8 mouse cellular contexts compared by ENCODE assay signal in genomic region chr13:91039201-91039807, GRCm38 (mm10).
A peak's percentile ranks its signal among the peaks of the same experiment; 100 is the strongest.
DNase-seq lines count a peak whose midpoint lies in the region; ATAC-seq and TF ChIP-seq lines count a peak whose summit lies in the region.

No protein-coding gene starts in this region.

- no peak overlapping the region for H3K27ac ChIP-seq in testis, adult 2 months (ENCODE audit: control insufficient read depth, insufficient read depth, low read depth, low read length)
- H3K27ac ChIP-seq in embryonic facial prominence, embryonic 15.5 days (replicated peaks), result peak overlapping the region; percentile 58; the same call in 1 of the 2 replicates
- no peak overlapping the region for H3K27ac ChIP-seq in lung, embryonic 15.5 days

- no peaks in the 10 kb centered on the region for H3K4me1 ChIP-seq in testis, adult 2 months (ENCODE audit: control insufficient read depth, insufficient read depth, low read length)
- H3K4me1 ChIP-seq in embryonic facial prominence, embryonic 15.5 days, result 0 out of 2 replicates have a peak, but pooled peaks cover 6% of the 10 kb centered on the region
- H3K4me1 ChIP-seq in lung, embryonic 15.5 days, result no peaks in the 10 kb centered on the region

- ATAC-seq in embryonic facial prominence, embryonic 15.5 days (ENCODE audit: insufficient number of reproducible peaks, low FRiP score, low TSS enrichment, low read depth), result peak; percentile 87
- peak; percentile 95; the same call in 1 of the 2 replicates for ATAC-seq in lung, embryonic 15.5 days (ENCODE audit: borderline replicate concordance, extremely low read depth, low FRiP score, low TSS enrichment)
- ATAC-seq in granulocyte monocyte progenitor cell, adult 5-6 weeks (replicated peaks; ENCODE audit: poor library complexity, severe bottlenecking), result no peak

- TF ChIP-seq CTCF in testis, adult 2 months (IDR thresholded peaks at IDR 0.05; ENCODE audit: control insufficient read depth, insufficient read depth, insufficient replicate concordance, low read depth, low read length), result peak; percentile 30; the same call in 1 of the 2 replicates

- no peaks in the 10 kb centered on the region for H3K36me3 ChIP-seq in testis, adult 2 months (ENCODE audit: control insufficient read depth, insufficient read depth, low read length)
- no peaks in the 10 kb centered on the region for H3K36me3 ChIP-seq in embryonic facial prominence, embryonic 15.5 days
- H3K36me3 ChIP-seq in lung, embryonic 15.5 days, result no peaks in the 10 kb centered on the region

- H3K27me3 ChIP-seq in testis, adult 2 months (ENCODE audit: control insufficient read depth, insufficient read depth, low read length), result no peaks in the 10 kb centered on the region
- no peaks in the 10 kb centered on the region for H3K27me3 ChIP-seq in embryonic facial prominence, embryonic 15.5 days
- no peaks in the 10 kb centered on the region for H3K27me3 ChIP-seq in lung, embryonic 15.5 days

- 29% methylated on average over 11 of the region's 11 CpGs for WGBS in embryonic facial prominence, embryonic 15.5 days
- 41% methylated on average over 11 of the region's 11 CpGs for WGBS in lung, embryonic 15.5 days

- no peak overlapping the region for H3K9ac ChIP-seq in embryonic facial prominence, embryonic 15.5 days
- H3K9ac ChIP-seq in lung, embryonic 15.5 days, result no peak overlapping the region

- H3K4me2 ChIP-seq in embryonic facial prominence, embryonic 15.5 days (replicated peaks), result no peak overlapping the region
- no peak overlapping the region for H3K4me2 ChIP-seq in lung, embryonic 15.5 days

- no peaks in the 10 kb centered on the region for H3K9me3 ChIP-seq in embryonic facial prominence, embryonic 15.5 days (replicated peaks)
- no peaks in the 10 kb centered on the region for H3K9me3 ChIP-seq in lung, embryonic 15.5 days

- DNase-seq in testis, postnatal 14 days (ENCODE audit: low spot score), result no peak
- peak; percentile 60 for DNase-seq in heart, postnatal 4 days
- peak; percentile 59 to 78 for DNase-seq in layer of hippocampus, adult 18-20 months (ENCODE audit: low spot score in 2 of 2)
- peak; percentile 63 for DNase-seq in right cerebral cortex, postnatal 14 days

- H3K4me3 ChIP-seq in testis, adult 2 months (ENCODE audit: control insufficient read depth, low read depth, low read length), result no peak overlapping the region
- H3K4me3 ChIP-seq in embryonic facial prominence, embryonic 15.5 days (replicated peaks), result no peak overlapping the region
- no peak overlapping the region for H3K4me3 ChIP-seq in lung, embryonic 15.5 days

- no peak for TF ChIP-seq POLR2A in testis, adult 2 months (IDR thresholded peaks at IDR 0.05; ENCODE audit: control insufficient read depth, low read depth, low read length)
